Mouse (Mus musculus) erythroblast, embryonic 14.5 days (primary cell): ENCODE measurements around the gene Mtnr1b. TPM values are rescaled to one million over a fixed set of nuclear protein-coding genes. Genes with fewer than 3 reads are reported as not detected.

ENCODE experiments used
- H3K27me3 ChIP-seq: 2 replicates; pipeline ENCODE4 v1.6.1; 2012; ENCODE audit warnings: inconsistent platforms; ENCODE audit not compliant: control insufficient read depth
- H3K36me3 ChIP-seq: 2 replicates; pipeline ENCODE4 v1.6.1; 2012; ENCODE audit warnings: mild to moderate bottlenecking, inconsistent platforms; ENCODE audit not compliant: control insufficient read depth
- H3K4me1 ChIP-seq: 2 replicates; pipeline ENCODE4 v1.6.1; 2012; ENCODE audit warnings: inconsistent platforms; ENCODE audit not compliant: control insufficient read depth
- H3K4me3 ChIP-seq: replicated peaks from 2 replicates; pipeline ENCODE3; 2012; ENCODE audit warnings: moderate library complexity, mild to moderate bottlenecking, inconsistent platforms
- H3K9me3 ChIP-seq: 2 replicates; pipeline ENCODE4 v1.6.1; 2012; ENCODE audit warnings: low read length, inconsistent platforms, mixed read lengths; ENCODE audit not compliant: control insufficient read depth
- GATA1 ChIP-seq: IDR thresholded peaks from 2 replicates; pipeline ENCODE4 v1.6.1; 2012; ENCODE audit warnings: low read length, inconsistent platforms, mixed read lengths
- TAL1 ChIP-seq: IDR thresholded peaks from 3 replicates; pipeline ENCODE4 v1.6.1; 2012; ENCODE audit warnings: low read length, inconsistent platforms, mixed read lengths
- polyA plus RNA-seq: library from polyadenylated mRNA; stranded (reverse); fragments of >175 nt; gene quantifications from 2 replicates; pipeline ENCODE4 v1.2.3, GENCODE M21; 2012

The Mtnr1b gene
- polyA plus RNA-seq, 1 experiment, result not detected

DNA sequence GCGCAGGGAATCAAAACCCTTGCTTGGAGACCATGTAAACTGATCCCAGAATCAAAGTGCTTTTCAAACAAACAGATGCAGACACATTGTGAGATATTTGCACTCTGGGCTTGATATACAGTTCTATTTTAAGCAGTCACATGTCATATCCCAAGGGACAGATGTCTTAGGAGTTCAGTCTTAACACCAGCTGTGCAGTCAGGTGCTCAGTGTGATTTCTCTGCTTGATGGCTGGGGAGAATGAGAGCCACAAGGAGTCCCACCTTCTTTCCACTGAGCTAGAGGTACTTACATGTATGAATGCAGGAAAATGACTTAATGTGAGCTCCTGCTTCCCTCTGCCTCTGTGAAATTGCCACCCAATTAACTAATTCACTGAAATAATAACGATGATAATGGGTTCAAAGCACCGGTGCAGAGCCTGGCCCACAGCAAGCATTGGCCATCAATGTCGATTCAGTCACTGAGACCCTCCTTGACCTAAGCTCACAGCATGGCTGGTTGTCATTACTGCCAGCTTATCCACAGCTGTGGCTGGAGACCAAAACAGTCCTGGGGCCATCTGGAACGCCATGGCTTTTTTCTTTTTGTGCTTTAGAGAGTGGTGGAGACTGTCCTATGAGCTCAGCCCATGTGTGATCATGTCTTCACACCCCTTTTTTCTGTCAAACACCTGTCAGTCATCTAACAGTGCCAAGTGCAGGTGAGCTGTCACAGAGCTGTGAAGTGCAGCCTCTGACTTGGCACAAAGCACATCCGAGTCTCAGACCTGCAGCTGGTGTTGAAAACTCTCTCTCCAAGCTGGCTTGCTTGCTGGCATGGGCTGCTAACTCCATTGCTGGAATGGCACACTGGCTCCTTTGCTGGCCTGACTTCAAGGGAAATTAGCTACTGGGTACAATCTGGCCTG is 61.1 kb downstream of the Mtnr1b start:
- H3K4me3 ChIP-seq, result no peak overlapping the region
- H3K36me3 ChIP-seq, result no peaks in the 10 kb centered on the region
- no peaks in the 10 kb centered on the region for H3K9me3 ChIP-seq
- H3K4me1 ChIP-seq, result no peaks in the 10 kb centered on the region
- no peaks in the 10 kb centered on the region for H3K27me3 ChIP-seq
- TF ChIP-seq GATA1 (no peak), TAL1 (no peak)

GRCm38 (mm10) chr9:15804296-15804695 is 70.1 kb downstream of the Mtnr1b start:
- TF ChIP-seq GATA1 (no peak), TAL1 (no peak)
- Histone ChIP-seq H3K27me3 (no peaks in the 10 kb centered on the region), H3K9me3 (0 out of 2 replicates have a peak, but pooled peaks cover 2% of the 10 kb centered on the region), H3K4me1 (no peaks in the 10 kb centered on the region), H3K36me3 (no peaks in the 10 kb centered on the region), H3K4me3 (no peak overlapping the region)

DNA sequence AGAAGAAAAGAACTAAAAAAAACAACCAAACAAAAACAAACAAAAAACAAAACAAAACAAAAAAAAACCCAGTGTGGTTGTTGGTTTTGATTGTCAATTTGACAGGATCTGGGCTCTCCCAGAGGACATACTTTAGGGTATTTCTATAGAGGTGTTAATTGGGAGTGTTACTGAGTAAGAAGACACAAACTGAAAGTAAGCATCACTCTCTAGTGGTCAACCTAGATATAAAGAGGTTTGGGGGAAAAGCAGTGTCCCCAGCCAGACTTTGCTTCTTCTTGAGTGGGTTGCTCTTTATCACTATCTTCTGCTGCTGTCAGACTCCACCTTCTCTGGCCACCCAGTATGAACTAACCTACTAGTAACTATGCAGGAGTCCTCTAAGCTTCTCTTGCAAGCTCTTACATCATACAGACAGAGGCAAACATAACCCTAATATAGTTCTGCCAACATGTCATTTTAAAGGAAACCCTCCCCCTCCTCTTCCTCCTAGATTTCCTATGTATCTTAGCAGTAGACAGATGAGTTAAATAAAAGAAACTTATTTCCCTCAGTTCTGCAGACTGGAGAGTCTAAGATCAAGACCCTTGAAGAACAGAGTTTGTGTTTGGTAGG is 71.8 kb downstream of the Mtnr1b start:
- Histone ChIP-seq H3K27me3 (no peaks in the 10 kb centered on the region), H3K36me3 (no peaks in the 10 kb centered on the region), H3K4me1 (no peaks in the 10 kb centered on the region), H3K9me3 (0 out of 2 replicates have a peak, but pooled peaks cover 2% of the 10 kb centered on the region), H3K4me3 (no peak overlapping the region)
- no peak for TF ChIP-seq GATA1
- no peak for TF ChIP-seq TAL1

DNA sequence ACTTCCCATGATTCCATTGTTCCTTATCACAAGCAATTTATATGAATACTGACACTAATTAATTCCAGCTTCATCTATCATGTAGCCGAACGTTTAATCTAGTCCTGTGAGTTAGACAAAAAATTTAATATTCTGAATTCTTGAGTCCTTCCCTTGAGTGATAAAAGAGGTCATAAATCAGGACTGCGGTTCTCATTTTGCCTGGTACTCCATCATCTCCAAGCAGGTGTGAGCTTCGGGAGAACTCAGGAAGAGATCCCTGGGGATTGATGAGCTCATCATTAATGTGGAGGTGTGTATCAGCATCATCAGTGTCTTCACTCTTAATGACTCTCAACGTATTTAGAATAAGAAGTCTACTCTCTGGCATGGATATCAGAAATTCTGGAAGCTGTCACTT is 74.0 kb downstream of the Mtnr1b start:
- TF ChIP-seq TAL1, result no peak
- TF ChIP-seq GATA1, result no peak
- Histone ChIP-seq H3K36me3 (no peaks in the 10 kb centered on the region), H3K9me3 (no peaks in the 10 kb centered on the region)

DNA sequence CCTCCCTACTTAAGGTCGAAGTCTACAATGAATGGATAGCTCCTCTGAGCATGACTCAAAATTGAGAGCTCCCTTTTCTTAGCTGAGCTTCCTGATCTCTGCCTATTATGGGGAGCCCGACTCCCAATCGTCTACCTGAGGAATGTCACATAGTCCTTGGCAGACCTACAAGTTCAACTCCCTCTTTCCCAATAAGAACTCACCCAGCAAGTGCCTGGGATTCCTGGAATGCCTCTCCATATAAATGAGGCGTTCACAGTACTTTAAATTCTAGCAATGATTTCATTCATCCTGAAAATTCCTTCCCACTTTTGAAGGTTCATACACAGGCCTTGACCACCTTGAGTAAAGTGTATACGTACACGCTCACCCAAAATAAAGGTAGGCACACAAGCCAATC is 79.9 kb downstream of the Mtnr1b start:
- no peaks in the 10 kb centered on the region for H3K9me3 ChIP-seq
- no peak overlapping the region for H3K4me3 ChIP-seq
- H3K4me1 ChIP-seq, result no peaks in the 10 kb centered on the region
- no peaks in the 10 kb centered on the region for H3K27me3 ChIP-seq
- H3K36me3 ChIP-seq, result no peaks in the 10 kb centered on the region
- TF ChIP-seq GATA1 (no peak), TAL1 (no peak)

More for the DNA sequence above, 74.0 kb downstream of the Mtnr1b start:
- H3K4me1 ChIP-seq, result no peaks in the 10 kb centered on the region
- H3K4me3 ChIP-seq, result no peak overlapping the region
- H3K27me3 ChIP-seq, result no peaks in the 10 kb centered on the region

GRCm38 (mm10) chr9:15792076-15792475 is 82.3 kb downstream of the Mtnr1b start:
- no peaks in the 10 kb centered on the region for H3K27me3 ChIP-seq
- H3K9me3 ChIP-seq, result no peaks in the 10 kb centered on the region
- H3K4me3 ChIP-seq, result no peak overlapping the region
- no peaks in the 10 kb centered on the region for H3K4me1 ChIP-seq
- TF ChIP-seq TAL1 (no peak), GATA1 (no peak)
- H3K36me3 ChIP-seq, result no peaks in the 10 kb centered on the region

GRCm38 (mm10) chr9:15786610-15787009 is 87.7 kb downstream of the Mtnr1b start:
- Histone ChIP-seq H3K9me3 (no peaks in the 10 kb centered on the region), H3K4me3 (no peak overlapping the region), H3K36me3 (no peaks in the 10 kb centered on the region), H3K4me1 (no peaks in the 10 kb centered on the region), H3K27me3 (no peaks in the 10 kb centered on the region)
- TF ChIP-seq GATA1 (no peak), TAL1 (no peak)

- H3K36me3 ChIP-seq, result no peaks in the 10 kb centered on the region
- no peaks in the 10 kb centered on the region for H3K4me1 ChIP-seq
- TF ChIP-seq TAL1, result no peak
- TF ChIP-seq GATA1, result no peak
- H3K4me3 ChIP-seq, result no peak overlapping the region
- H3K9me3 ChIP-seq, result no peaks in the 10 kb centered on the region
- H3K27me3 ChIP-seq, result no peaks in the 10 kb centered on the region
Observed at GRCm38 (mm10) chr9:15786192-15786591, 88.2 kb downstream of the Mtnr1b start.

GRCm38 (mm10) chr9:15781936-15782335 is 92.4 kb downstream of the Mtnr1b start:
- H3K36me3 ChIP-seq, result no peaks in the 10 kb centered on the region
- TF ChIP-seq TAL1 (no peak), GATA1 (no peak)
- H3K27me3 ChIP-seq, result no peaks in the 10 kb centered on the region
- H3K4me3 ChIP-seq, result no peak overlapping the region
- no peaks in the 10 kb centered on the region for H3K4me1 ChIP-seq
- no peaks in the 10 kb centered on the region for H3K9me3 ChIP-seq
